Mouse (Mus musculus) gastrocnemius, postnatal 25 days (tissue): Measurements from ENCODE around the gene Rap1b. TPM values are rescaled to one million over a fixed set of nuclear protein-coding genes. Genes with fewer than 3 reads are reported as not detected.

Experiments
- DNase-seq: peaks from one replicate; pipeline ENCODE4 v3.0.0; 2022
- total RNA-seq, 2 experiments: library from RNA; stranded (reverse); gene quantifications; 1 replicate in 1 of 2; 2 replicates in 1 of 2; pipeline ENCODE4 v1.2.3; 2021

Gene Rap1b
- total RNA-seq, 2 experiments from 2014 or later, result 22.8 to 24.2 TPM

GRCm38 (mm10) chr10:117816721-117817120, 29.1 kb downstream of the Rap1b start:
- DNase-seq, result no peak

- no peak for DNase-seq
Measured at GRCm38 (mm10) chr10:117812501-117812900, 33.3 kb downstream of the Rap1b start.

GRCm38 (mm10) chr10:117811555-117811954, 34.3 kb downstream of the Rap1b start:
- no peak for DNase-seq

- DNase-seq, result no peak
Measured at GRCm38 (mm10) chr10:117810506-117810905, 35.3 kb downstream of the Rap1b start.

GRCm38 (mm10) chr10:117808068-117808467, 37.8 kb downstream of the Rap1b start:
- no peak for DNase-seq

GRCm38 (mm10) chr10:117805919-117806318, 39.9 kb downstream of the Rap1b start:
- no peak for DNase-seq

GRCm38 (mm10) chr10:117803870-117804850, 41.7 kb downstream of the Rap1b start:
- DNase-seq, result no peak

GRCm38 (mm10) chr10:117801886-117802285, 43.9 kb downstream of the Rap1b start:
- no peak for DNase-seq

- no peak for DNase-seq
Measured at GRCm38 (mm10) chr10:117799806-117800205, 46.0 kb downstream of the Rap1b start.

- DNase-seq, result no peak
Measured at GRCm38 (mm10) chr10:117798436-117799035, 47.3 kb downstream of the Rap1b start.

GRCm38 (mm10) chr10:117797684-117798083, 48.2 kb downstream of the Rap1b start:
- no peak for DNase-seq

- no peak for DNase-seq
Measured at GRCm38 (mm10) chr10:117797106-117797505, 48.7 kb downstream of the Rap1b start.

GRCm38 (mm10) chr10:117796181-117796580, 49.7 kb downstream of the Rap1b start:
- DNase-seq, result no peak

GRCm38 (mm10) chr10:117795206-117795605, 50.6 kb downstream of the Rap1b start:
- no peak for DNase-seq

- no peak for DNase-seq
Measured at GRCm38 (mm10) chr10:117793436-117794030, 52.3 kb downstream of the Rap1b start.

GRCm38 (mm10) chr10:117792141-117793091, 53.4 kb downstream of the Rap1b start, which contains the start of gene Nup107:
Gene Nup107 (minus strand): TSS chr10:117792705.
- DNase-seq, result peak; percentile 100

GRCm38 (mm10) chr10:117791171-117791470, 54.7 kb downstream of the Rap1b start:
- no peak for DNase-seq

- no peak for DNase-seq
Measured at GRCm38 (mm10) chr10:117790421-117791170, 55.2 kb downstream of the Rap1b start.

- DNase-seq, result no peak
Measured at GRCm38 (mm10) chr10:117790011-117790410, 55.8 kb downstream of the Rap1b start.

GRCm38 (mm10) chr10:117784646-117785045, 61.2 kb downstream of the Rap1b start:
- no peak for DNase-seq

GRCm38 (mm10) chr10:117783786-117784420, 61.9 kb downstream of the Rap1b start:
- no peak for DNase-seq
